Mouse (Mus musculus): ENCODE results near the gene Rps6ka1.
"Not testable (repeated sequence)": the region's sequence is repeated elsewhere in the genome, so short reads cannot be mapped to it uniquely, and the experiment has no call there.

Rps6ka1 gene

DNA sequence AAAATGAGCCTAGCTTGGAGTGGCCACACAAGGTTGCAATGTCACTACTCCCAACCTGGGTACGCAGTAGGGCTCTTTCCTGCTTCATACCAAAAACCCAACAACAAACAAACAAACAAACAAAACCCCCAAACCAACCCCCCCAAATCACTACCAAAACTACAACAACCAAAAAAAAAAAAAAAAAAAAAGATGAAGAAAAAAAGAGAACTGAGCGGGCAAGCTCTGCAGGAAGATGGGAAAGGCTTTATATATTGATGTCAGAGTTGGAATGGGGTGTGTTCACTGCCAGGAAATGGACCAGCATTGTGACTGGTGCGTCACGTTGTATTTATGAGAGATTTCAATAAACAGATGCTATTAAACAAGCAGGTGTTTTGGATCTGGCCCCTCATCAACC, 33.0 kb downstream of the Rps6ka1 start:
- DNase-seq, result no peak

DNA sequence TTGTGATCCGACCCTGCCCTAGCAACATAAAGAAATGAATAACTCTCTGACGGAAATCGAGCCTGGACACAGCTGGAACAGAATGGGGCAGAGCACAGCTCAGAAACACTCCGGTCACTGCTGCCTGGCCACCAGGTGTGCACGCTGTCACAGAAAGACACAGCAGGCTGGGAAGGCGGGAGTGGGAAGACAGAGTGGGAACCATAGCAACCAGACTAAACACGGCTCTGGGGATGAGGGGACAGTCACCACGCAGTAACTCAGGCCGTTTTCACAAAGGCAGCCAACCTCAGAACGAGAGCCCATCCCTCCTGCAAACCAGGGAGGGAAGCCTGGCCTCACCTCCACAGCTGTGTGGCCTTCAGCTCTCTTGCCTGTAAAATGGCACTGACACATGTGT, 34.0 kb downstream of the Rps6ka1 start:
- DNase-seq, result no peak

DNA sequence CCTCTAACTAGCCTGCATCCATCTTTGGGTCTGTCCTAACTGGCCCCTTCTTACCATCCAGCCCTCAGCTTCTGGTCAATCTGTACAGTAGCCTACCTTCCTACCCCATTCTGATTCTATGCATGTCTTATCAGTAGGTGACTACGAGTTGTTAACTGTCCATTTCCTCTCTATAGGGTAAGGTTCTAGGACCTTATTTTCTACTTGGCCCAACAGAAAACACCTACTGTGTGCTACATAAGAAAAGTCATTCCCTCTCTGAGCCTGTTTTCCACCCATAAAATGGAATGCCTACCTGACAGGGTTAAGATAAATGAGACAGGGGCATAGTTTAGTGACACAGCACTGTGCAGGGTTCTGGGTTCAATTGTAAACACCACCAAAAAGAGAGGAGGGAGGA, 41.0 kb downstream of the Rps6ka1 start:
- no peak for DNase-seq

DNA sequence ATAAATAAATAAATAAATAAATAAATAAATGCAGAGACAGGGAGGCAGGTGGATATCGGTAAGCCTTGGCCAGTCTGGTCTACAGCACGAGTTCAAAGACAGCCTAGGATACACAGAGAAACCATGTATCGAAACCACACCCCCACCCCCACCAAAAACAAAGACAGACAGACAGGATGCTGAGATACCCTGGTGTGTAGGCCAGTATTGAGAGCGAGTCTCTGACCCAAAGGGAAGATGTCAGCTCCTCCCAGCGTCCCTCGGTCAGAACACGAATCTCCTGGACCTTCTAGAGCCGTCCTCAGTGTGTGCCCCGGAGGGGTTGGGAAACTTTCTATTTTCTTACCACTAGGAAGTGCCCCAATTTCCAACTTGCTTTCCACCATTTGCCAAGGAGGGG, 42.5 kb downstream of the Rps6ka1 start:
- DNase-seq, result no peak

DNA sequence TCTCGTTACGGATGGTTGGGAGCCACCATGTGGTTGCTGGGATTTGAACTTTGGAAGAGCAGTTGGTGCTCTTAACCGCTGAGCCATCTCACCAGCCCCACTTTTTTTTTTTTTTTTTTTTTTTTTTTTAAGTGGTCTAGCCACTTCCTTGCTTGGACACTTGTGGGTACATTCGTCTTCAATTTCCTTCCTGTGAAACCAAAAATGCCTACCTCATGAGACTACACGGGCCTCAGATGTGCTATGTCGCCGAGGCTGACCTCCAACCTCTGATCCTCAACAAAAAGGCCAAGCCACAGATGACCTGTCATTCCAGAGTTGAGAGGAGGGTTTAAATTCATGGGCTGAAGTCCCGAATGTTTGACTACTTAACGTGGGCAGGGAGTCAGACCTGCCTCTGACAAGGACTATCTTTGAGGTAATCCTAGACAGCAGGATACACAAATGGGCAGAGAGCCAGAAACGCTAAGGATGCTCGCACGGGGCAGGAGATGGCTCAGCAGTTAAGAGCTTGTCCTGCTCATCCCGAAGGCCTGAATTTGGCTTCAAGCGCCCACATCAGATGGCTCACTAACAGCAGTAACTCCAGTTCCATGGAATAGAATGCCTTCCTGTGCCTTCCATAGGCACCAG, 43.3 kb downstream of the Rps6ka1 start:
- no peak for DNase-seq

DNA sequence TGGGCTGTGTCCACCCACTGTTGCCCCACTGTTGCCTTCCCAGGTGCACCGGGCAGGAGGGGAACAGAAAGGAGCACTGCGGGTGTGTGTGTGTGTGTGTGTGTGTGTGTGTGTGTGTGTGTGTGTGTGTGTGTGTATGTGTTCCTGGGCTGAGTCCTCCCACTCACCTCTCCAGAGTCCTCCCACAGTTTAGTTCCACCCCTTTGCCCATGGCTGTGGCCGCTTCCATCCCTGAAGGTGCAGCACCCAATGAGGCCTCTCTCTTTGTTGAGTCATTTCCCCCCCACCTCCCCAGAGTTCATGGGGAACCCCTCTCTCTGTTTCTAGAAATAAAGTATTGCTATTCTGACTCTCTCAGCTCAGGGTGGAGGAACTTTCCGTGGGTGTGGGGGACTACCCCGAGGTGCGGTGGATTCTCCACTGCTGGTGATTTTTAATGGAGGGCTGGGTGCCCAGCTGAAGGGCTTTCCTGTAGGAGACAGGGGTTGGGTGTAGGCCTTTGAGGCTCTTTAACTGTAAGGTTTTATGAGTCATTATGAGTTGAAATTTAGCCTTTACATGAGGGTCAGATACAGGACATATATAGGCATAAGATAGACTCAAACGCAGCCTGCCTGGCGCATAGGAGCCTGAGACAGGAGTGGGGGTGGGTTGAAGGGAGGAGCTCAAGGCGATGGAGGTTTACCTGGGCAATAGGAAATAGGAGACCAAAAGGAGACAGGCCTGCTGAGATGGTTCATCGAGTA, 44.4 kb downstream of the Rps6ka1 start:
- peak; percentile 40 to 41 for DNase-seq

DNA sequence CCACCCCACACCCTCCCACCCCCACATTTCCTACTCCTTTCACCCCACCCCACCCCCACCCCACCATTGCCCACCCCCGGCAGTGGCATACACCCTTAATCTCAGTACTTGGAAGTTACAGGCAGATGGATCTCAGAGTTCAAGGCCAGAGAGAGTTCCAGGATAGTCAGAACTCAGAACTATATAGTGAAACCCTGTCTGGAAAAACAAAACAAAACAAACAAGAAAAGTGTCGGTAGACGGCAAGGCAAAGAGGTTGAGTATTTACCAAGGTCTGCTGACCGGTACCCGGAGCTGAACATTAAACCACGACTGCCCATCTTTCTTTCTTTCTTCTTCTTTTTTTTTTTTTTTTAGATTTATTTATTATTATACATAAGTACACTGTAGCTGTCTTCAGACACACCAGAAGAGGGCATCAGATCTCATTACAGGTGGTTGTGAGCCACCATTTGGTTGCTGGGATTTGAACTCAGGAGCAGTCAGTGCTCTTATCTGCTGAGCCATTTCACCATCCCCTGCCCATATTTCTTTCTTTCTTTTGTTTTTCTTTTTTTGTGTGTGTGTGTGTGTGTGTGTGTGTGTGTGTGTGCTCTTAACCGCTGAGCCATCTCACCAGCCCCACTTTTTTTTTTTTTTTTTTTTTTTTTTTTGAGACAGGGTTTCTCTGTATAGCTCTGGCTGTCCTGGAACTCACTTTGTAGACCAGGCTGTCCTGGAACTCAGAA, 45.7 kb downstream of the Rps6ka1 start:
- DNase-seq, result not testable (repeated sequence)

DNA sequence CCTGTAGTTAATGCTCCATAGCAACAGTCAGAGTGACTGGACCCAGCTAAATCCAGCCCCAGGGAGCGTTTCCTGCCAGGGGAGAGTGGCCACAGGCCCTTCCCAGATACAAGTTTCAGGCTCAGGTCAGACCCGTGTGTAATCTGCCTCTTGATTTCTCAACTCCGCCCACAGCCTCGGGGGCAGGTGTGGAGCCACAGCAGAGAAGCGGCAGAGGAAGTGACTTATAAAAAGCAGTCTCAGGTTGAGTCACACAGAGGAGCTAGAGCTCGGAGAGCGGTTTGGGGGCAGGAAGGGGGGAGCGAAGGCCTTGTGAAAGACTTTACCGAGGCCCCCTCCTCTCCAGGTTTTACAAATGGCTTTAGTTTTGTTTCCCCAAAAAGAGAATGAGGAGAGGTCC, 46.6 kb downstream of the Rps6ka1 start:
- peak; percentile 74 to 77 for DNase-seq

DNA sequence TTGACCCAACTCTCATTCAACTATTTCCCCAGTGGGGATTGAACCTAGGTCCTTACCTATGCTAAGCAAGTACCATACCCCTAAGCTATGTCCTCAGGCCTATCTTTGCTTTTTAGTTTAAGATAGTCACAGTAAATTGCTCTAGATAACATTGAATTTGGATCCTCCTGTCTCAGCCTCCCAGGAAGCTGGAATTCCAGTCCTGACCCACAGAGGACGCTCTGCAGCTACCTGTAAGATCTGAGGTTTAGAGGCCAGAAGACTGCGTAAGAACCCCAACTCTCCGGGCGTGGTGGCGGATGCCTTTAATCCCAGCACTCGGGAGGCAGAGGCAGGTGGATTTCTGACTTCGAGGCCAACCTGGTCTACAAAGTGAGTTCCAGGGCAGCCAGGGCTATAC, 47.1 kb downstream of the Rps6ka1 start:
- no peak for DNase-seq

DNA sequence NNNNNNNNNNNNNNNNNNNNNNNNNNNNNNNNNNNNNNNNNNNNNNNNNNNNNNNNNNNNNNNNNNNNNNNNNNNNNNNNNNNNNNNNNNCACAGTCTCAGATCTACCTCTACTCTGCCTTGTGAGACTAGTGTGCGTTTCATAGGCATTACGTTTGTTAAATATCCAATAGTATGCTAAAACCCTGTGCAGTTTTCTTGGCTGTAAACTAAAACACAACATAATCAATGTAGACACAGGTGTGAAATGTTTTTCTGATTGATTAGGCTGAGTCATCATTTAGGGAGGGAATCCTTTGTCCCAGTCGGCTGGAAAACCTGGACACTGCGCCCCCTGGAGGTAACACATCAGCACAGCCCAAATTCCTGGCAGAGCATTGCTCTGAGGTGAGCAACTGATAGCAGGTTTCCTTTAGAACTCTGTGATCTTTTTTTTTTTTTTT, 48.2 kb downstream of the Rps6ka1 start:
- DNase-seq, result no peak

DNA sequence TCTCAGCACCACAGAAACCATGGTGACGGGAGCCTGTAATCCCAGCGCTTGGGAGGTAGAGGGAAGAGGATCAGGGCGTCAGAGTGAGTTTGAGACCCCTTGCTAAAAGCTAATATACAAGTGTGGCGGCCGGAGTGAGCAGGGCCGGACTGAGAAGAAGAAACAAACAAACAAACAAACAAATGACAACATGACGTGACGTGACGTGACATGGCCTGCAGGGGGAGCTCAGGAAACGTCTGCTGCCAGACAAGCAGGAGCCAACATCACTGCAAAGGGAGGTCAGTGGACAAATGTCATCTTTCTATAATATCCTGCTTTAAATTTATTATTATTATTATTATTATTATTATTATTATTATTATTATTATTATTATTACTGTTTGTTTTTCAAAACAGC, 51.0 kb downstream of the Rps6ka1 start:
- DNase-seq, result no peak

DNA sequence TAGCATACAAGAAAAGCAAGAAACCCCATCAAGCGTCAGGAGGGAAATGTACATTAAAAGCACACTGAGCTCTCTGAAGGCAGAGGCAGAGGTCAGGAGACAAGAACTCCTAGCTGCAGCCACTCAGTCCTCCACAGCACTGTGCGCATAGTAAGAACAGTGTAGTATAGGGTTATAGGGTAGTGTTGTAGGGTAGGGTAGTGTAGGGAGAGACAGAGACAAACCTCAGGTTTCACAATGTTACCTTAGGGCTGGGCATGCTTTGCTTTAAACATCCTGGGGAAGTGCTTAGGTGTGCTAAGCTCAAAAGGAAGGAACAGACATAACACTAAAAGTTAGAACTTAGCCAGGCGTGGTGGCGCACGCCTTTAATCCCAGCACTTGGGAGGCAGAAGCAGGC, 52.4 kb downstream of the Rps6ka1 start:
- DNase-seq, result no peak

DNA sequence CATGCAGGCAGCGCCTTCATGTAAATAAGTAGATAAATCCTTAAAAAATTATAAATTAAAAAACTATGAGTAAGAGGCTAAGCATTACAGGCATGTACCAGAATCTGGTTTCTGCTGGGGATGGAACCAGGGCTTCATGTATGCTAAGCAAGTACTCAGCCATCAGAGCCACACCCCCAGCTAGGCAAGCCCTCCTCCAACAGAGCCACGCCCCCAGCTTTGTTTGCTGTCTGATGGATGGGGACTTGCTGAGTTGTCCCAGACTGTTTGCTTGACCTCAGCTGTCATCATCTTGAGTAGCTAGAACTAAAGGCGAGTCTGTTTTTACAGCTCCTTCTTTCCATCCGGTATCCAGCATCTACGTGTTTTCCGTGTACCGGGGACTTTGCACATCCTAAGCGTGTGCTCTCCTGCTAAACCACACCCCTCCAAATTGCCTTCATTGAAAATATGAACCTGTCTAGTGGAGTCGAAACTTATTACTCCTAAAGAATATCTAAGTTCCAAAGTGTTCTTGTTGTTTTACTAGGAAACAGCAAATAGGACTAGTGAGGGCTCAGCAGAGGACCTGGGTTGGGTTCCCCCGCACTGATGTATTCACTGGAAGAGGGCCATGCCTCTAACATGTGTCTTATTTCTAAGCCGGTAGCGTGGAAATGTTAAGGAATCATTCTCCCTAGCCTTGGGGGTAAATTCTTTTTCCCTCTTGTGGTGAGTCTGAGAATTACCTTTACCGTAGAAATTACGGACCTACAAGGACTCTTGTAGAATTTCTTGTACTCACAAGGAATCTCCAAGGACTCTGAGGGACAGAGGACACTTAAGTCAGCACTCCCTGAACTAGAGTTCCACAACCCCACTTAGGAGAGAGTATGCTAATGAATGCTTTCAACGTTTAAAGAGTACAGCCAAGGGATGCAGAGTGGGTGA, 54.4 kb downstream of the Rps6ka1 start:
- no peak for DNase-seq

DNA sequence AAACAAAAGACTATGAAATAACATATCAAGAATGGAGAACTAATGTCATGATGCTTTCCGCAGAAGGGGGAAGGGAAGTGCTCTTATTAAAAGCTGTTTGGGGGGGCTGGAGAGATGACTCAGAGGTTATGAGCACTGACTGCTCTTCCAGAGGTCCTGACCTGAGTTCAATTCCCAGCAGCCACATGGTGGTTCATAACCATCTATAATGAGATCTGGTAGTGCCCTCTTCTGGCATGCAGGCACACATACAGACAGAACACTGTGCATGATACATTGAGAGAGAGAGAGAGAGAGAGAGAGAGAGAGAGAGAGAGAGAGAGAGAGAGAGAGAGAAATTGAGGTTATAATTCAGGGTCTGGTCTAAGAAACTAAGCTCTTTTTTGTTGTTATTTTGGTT, 57.1 kb downstream of the Rps6ka1 start:
- DNase-seq, result no peak

DNA sequence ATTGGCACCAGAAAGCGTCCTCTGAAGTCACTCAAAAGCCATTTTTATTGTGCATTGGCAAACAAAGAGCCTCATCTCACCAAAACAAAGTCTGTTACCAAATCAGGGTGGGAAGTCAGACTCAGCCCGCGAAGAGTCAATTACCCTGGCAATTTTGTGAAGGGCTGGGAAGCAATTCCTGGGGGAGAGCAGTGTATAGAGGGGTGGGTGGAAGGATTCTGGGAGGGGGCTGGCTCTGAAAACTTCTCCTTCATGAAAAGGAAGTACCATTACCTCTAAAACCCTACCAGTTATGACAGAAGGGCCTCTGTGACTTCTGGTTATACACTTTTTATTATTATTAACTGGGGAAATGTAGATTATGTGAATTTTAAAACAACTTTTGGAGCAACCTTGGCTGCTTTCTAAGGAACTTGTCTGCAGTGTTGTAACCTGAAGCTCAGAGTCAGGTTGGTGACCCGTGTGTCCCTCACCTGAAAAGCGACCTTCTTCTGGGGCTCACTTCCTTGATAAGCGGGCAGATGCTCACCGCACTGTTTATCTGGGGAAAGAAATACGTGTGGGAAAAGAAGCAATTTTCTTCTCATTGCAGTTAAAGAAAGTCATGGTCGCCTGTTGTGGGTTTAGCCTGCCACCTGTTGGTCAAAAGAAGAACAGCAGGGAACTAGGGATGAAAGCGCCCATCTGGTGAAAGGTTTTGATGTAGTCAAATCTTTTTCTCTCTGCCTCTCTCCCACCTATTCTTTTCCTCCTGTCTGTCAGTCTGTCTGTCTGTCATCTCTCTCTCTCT, 58.1 kb downstream of the Rps6ka1 start:
- peak; percentile 54 to 76 for DNase-seq

DNA sequence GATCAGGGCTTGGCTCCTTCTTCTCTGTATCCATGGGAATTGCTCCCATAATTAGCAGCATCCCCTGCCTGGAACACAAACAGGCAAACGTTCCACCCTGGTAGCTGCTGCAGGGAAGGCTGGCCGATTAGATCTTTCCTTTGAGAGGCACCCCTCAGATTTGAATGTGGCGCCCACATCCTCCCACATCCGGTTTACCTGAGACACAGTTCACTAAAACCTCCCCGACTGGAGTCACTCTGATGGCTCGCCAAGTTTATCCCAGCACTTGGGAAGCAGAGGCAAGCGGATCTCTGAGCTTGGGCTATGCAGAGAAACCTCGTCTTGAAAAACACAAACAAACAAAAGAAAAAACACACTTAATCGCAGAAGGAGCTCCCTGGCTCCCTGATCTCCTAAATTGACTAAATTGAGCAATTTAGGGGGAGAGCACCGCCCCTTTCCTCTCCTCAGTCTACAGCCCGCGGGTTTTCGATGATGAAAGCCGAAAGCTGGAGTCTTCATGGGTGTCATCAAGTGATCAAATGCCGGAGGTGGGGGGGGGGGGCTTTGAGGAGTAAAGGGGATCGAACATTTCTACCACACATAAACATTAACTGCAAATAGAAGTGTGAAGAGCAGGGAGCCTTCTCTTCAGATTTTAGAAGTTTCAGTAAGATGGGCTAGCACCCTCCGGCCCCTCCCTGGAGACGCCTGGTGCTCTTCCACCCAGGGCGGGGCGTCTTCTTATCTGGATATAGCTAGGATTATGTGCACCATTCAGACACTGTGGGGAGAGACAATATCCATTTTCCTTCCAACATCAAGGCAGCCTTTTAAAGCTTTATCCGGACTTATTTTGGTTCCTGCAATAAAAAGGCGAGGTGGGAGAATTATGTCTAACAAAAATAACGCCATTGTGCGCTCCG, 59.5 kb downstream of the Rps6ka1 start:
- DNase-seq, result peak in 1 of 2 experiments; percentile 23

DNA sequence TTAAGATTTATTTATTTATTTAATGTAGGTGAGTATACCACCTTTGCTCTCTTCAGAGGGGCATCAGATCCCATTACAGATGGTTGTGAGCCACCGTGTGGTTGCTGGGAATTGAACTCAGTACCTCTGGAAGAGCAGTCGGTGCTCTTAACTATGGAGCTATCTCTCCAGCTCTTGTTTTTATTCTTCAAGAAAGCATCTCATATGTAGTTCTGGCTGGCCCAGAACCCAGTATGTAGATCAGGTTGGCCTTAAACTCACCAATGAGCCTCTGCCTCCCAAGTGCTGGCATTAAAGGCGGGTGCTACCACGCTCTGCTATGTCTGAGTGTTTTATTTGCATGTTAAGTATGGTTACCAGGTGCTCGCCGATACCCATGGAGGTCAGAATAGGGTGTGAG, 60.2 kb downstream of the Rps6ka1 start:
- no peak for DNase-seq

DNA sequence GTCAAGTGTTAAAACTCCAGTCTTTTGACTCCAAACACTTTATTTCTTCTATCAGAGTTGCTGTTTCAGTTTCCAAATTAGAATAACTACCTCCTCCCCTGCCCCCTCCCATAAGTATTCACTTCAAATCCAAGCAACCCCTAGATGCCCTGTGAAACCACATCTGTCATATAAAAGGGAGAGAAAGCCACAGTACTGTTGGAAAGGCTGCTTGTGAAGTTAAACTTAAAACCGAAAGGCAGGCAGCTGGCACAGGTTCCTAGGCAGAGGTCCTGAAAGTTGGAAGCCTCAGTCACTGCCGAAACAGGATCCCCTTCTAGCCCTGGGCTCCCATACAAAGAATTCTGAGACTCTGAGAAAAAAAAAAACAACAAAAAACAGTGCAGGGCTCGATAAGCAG, 61.9 kb downstream of the Rps6ka1 start:
- no peak for DNase-seq

DNA sequence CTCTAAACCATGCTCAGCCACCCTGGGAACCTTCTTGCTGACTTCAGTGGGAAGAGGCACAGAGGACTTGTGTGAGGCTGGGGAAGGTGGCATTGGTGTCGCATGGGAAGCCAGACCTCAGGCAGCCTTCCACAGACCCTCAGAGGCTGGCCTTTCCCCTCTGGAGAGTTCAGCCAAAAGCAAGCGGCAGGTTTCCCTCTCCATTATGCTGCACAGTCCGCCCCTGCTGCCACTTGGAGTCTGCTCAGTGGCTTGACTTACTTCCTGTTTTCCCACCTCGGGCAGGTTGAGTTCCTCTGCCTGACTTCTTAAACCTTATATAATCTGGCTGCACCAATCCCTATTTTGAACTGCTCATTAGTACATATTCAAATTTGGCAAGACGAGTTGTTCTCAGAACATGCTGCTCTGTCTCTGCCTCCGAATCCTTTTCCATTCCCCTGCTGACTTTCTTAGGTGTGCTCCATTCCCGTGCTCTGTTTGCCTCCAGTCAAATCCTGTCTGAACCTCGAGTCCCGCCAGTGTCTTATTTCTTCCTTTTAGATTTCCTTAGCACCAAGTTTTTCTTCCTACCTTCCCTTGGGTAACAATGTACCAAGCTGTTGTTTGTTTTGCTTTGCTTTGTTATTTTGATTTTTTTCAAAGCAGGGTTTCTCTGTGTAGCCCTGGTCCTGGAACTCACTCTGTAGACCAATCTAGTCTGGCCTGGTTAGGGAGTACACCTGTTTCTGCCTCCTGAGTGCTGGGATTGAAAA, 66.6 kb downstream of the Rps6ka1 start:
- DNase-seq, result no peak

DNA sequence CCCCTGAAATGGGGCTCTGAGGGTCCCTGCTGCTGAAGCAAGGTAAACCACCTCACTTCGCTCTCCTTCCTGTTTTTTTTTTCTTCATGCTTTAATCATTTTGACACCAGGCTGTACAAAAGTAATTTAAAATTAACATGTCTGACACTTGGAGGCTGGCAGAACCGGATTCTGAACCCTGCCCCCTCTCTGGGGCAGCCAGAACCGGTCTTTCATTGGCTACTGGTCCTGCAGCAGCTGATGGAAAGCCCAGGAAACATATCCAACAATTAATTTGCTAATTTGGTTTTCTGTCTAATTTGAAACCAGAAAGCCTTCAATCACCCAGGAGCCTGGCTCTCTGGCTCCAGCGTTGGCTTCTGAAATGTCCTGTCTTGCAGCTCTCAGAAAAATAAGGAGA, 67.4 kb downstream of the Rps6ka1 start:
- no peak for DNase-seq
